Mouse (Mus musculus) cerebellum, adult 8-10 months (tissue): ENCODE data around the gene Gm42791.

Source experiments
- DNase-seq: peaks from one replicate; pipeline ENCODE4 v3.0.0; 2022

The Gm42791 gene

DNA sequence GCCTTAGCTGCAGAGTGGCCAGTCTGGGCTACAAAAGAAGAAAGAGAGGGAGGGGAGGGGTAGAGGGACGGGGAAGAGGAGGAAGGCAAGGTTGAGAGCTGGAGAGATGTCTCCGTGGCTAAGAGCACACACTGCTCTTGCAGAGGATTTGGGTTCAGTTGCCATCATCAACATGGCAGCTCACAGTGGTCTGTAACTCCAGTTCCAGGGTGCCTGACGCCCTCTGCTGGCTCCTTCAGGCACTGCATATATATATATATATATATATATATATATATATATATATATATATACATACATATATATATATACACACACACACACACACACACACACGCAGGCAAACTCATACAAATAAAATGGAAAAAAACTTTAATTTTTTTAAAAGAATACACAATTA lies 47.5 kb downstream of the Gm42791 start:
- no peak for DNase-seq

DNA sequence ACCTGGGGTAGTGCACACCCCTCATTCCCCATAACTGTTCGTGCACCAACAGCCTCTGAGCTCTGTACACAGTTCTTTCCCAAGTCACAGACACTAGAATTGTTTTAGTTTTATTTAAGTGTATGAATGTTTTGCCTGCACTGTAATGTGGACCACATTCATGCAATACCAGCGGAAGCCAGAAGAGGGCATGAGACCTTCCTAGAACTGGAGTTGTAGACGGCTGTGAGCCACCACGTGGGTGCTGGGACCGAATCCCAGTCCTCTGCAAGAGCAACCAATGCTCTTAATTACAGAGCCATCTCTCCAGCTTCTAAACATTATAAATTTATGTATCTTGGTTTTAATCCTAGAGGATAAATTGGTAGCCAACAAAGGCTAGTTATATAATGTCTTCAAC lies 48.2 kb downstream of the Gm42791 start:
- DNase-seq, result no peak

DNA sequence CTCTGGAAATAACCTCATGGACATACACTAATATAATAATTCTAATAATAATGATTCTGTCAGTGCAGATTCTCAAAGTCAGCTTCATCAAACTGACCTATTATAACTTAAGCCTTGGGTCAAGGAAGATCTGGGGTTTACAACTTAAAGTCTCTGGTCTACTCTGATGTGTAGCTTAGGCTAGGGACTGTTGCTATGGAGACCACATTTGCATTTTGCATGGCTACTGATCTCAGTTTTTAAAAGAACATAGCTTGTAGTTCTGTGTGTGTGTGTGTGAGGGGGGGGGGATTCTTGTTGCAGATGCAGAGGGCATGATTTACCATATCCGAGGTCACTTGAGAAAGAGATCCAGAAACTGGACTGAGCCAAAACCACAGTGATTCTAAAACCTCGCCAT lies 49.2 kb downstream of the Gm42791 start:
- no peak for DNase-seq

DNA sequence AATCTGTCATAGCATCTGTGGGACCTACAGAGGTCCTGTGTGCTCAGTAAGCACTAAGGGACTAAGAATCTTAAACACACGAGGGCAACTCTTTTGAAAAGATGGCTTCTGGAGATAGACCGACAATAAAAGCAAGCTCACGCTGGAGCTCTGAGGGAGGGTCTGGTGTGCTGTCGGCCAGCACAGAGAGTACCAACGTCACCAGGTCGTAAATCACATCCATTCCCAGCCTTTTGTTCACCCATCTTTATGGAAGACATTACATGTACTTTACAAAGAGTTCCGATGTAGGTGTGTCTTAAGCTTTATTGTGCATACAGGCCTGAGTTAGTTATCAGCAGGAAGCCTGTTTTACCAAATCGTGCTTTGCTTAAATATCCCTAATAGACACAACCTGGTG lies 50.9 kb downstream of the Gm42791 start:
- no peak for DNase-seq

DNA sequence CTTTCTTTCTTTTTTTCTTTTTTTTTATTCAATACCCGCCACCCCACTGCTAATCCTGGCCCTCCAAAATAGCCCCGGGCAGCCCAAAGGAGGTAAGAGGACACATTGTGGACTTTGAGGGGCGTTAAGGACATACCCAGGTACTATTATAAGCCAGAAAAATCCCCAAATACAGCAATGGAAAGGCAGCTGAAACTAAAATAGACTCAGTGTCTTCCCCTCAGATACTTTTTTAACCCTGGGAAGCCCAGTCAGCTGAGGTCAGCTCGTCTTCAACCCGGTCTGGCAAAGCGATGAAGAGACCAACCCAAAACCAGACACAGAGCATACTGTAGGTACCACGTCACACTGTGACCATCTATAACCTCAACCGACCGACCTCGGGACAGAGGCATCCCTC lies 51.5 kb downstream of the Gm42791 start:
- DNase-seq, result no peak

DNA sequence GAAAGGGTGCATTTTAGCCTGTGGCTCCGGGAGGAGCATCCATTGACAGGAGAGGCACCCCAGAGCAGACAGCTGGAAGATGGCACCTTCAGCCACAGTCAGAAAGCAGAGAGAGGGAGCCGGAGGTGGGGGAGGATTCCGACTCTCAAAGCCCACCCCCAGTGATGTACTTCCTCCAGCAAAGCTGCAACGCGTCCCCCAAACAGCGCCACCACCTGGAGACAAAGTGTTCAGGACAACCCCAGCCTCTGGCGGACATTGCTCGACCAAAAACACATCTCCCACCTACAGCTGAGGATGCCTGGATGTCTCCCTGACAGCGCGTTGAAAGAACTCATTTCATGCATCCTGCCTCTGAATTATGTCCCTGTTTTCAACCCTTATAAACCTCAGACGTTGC lies 52.0 kb downstream of the Gm42791 start:
- no peak for DNase-seq

DNA sequence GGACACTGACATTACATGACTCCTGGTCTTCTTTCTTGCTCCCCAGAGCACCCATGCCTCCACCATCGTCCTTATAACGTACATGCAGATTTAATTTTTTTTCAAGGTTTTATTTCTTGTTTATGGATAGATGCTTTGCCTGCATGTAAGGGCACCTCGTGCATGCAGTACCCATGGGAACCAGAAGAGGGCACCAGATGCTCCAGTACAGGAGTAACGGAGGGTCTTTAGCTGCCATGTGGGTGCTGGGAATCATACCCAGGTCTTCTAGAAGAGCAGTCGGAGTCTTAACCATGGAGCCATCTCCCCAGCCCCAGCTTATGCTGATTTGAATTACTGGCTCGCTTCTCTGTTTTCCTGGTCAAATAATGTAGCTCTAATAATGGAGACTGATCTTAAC lies 52.6 kb downstream of the Gm42791 start:
- DNase-seq, result no peak

DNA sequence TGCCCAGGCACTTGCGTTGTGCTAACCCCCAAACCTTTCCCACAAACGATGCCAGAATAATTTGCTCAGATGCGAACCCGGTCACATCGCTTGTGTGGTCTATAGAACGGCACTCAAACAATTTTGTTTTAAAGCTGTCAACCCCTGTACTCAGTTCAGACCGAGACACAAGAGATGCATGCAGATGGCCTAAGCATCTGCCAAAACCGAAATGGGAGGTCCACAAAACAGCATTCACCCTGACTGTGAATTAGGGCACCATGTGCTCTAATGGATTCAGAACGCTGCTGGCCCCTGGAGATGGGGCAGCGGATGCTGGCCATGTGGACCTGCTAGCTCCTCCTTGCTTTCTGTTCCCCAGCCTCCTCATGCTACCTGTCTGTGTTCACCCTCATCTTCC lies 53.1 kb downstream of the Gm42791 start:
- no peak for DNase-seq

DNA sequence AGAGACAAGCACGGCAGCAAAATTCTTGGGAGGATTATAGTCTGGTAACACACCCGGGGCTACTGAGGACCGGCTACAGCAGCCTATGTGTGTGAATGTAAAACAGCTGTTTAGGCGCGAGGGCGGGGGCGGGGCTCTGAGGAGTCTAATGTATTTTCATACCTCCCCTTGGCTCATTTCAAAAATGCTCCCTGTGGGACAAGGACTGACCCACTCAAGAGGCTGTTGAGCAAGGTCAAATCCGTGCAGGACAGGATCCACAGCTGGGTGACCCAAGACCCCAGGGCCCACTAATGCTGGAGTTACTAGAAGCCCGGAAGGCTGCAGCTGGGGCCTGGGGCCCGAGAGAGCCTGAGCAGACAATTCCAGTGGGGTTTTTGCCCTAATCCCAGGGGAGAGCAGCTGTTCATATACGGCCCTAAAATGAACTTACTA lies 55.0 kb downstream of the Gm42791 start:
- DNase-seq, result no peak

DNA sequence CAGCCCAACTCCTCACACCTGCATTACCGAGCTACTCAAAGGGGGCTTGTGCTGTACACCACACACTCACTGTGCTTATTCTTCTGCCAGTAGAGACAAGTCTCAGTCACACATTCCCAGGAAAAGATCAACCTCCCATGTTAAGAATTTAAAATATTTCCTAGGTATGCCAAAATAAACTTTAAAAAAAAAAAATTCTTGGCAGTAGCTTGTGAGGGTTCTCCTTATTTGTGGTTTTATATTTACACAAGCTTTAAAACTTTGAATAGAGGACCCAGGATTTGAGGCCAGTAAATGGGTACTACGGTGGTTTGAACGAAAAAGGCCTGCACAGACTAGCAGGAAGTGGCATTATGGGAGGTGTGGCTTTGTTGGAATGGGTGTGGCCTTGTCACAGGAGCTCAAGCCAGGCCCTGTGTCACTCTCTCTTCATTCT lies 58.4 kb downstream of the Gm42791 start:
- no peak for DNase-seq

DNA sequence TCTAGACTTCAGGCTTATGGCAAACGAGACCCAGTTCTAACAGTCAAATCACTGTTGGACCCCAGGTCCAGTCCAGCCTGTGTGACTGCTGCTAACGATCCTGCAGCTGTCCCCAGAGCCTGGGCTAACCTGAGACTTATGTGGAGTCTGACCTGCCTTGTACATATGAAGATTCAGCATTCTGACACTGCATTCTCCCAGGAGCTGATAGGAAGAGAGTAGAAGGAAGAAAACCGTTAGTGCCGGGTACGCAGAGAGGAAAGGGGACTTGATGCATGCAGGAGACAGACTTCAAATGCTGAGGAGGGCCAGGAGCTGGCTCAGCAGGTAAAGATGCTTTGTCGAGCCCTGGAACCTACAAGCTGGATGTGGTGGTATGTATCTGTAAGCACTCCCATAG lies 59.1 kb downstream of the Gm42791 start:
- no peak for DNase-seq

DNA sequence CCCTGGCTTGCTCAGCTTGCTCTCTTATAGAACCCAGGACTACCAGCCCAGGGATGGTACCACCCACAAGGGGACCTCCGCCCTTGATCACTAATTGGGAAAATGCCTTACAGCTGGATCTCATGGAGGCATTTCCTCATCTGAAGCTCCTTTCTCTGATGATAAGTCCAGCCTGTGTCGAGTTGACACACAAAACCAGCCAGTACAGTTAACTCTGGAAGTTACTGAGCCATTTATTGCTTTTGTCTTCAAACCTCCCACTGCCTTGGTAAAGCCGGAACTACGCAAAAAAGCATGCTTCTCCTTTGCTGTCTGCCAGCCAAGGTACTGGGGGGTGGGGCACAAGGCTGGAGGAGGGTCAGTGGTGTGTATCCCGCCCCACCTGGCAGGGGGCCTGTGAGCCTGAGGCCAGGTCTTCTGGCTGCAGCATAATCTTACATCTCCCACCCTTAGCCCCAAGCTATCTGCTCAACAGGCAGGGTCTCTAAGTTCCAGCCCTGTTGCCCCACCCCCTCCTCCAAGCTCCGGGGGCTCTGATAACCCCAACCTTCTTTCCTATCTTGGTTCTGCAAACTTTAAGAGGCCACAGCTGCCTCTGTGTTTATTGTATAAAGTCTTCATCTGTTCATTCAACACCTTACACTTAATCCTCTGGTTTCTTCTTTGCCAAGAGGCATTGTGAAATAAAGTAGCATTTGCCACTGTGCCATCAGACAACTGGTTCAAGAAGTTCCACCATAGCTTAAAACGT lies 59.7 kb downstream of the Gm42791 start:
- DNase-seq, result no peak

DNA sequence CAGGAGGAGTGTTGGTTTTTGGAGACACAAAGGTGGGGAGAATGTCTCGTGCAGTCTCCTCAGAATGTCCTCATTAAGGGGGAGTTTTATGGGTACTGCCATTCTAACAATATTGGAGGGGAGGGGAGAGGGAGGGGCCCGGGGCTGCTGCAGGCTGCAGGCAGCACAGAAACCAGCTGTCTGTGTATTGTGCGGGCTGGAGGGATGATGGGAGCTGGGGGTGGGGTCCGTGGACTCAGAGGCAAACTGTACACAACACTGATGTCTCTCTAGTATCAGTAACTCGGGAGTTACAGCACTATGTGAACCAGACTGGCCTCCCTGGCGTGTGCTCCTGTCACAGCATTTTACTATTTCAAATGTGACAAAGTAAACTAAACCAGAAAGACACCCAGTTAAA lies 60.5 kb downstream of the Gm42791 start:
- no peak for DNase-seq

DNA sequence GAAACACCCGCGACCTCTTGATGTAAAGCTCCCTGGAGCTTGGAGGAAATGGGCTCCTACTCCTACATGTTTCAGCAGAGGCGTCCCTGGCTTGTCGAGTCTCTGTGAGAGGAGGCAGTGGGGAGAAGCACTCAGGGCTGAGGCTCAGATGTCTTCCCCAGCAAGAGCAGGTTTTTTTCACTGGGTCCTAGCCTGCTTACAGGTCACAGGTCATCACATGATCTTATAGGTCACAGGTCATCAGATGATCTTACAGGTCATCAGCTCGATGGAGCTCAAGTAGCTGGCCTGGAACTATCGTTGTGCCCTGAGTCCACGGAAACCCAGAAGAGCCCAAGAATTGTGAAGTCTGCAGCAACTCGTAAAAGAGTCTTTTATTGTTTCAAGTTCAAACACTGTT lies 61.2 kb downstream of the Gm42791 start:
- no peak for DNase-seq

DNA sequence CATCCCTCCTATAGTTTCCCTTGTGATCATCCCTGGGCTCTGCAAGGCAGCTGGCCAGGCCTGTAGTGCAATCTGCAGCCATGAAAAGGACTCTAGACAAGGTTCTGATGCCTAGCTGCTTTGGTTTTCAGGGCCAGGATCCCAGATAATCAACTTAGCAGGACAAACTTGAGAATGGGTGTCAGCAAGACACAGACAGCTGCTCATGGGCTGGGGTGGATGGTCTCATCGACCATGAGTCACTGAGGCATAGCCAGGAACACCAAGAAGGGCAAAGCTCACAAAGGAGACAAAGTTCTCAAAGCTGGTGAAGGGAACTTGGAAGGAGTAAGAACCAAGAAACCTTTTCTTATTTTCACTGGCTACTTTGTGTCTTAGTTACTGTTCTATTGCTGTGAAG lies 63.6 kb downstream of the Gm42791 start:
- DNase-seq, result no peak

DNA sequence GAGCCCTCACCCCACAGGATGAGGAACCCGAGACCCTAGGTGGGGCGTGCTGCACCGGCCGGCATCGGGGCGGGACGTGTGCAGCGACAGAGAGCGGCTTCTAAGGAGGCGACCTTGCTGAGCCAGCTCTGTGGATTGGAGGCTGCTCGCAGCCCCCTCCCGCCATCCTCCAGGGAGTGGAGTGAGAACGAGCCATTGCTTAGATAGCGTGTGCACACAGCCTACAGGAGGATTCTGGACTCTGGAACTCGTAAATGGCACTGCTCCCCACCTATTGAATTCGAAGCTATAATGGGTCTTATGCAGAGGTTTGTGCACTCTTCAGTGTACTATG lies 65.9 kb downstream of the Gm42791 start, which contains the start of gene Katnal1:
Gene Katnal1, minus strand, starts transcription at position 205 of the 334 bp plus-strand sequence.
- no peak for DNase-seq

DNA sequence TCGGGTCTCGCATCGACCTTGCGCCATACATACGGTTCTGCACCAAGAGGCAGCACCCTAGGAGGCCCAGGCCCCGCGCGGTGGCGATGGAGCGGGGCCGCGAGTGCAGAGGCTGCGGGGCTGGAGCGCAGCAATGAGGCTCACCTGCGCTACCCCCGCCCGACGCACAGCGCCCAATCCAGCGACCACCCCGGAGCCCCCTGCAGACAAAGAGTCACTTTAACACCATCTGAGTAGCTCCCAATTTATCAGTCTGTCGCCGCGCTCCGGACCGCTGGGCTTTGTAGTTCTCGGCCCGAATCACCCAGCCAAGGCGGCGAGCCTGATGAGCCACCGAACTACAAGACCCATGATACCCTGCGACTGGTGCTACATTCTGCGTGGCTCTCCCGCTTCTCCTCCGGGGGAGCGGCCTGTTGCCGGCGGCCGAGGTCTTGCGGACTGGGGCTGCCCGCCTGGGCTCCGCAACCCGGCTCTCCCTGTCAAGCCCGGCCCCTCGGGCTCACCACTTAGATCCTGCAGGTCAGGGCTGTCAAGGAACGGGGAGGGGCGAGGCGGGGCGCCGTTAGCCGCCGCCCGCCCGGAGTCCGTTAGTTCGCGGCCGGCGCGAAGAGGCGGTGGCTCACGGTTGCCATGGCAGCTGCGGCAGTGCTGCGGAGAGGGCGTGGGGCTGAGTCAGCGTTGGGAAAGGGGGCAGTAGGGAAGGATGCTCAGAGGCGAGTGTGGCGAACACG lies 66.4 kb downstream of the Gm42791 start:
- peak; percentile 93 for DNase-seq

DNA sequence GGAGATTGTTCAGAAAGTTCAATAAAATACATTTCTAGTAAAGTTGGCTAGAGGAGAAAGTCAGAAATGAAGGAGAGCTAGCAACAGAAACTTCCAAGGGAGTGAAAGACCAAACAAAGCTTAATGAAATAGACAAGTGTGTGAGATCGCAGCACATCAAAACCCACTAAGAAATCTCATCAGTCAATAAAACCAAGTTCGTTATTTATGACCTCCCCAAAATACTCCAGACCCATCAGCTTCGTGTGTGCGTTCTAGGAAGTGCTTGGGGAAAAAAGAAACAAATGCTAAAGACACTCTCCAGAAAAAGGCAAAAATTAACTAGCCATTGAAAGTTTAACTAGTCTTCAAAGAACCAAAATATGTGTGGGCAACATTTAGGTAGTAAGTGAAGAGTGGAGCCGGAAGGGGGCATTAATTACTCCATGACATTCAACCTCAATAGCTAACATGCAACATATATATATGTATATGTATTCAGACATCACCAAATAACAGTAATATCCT lies 67.2 kb downstream of the Gm42791 start:
- DNase-seq, result no peak

DNA sequence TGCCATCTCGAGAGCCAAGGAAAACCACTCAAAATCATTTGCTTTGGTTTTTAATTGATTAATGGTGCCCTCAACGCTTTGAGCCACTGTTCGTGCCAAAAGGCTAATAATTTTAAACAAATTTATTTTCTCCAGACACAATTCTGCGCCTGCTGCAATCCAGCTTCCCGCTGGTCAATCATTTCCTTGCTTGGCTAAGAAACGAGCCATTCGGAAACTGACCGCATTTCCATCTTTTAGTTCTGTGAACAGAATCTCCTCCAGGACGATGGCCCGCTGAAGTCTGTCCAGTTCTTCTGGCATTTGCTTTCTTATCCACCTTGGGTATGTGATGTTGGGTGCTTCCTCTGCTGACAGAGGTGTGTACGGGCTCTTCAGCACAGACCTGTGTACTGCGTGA lies 70.4 kb downstream of the Gm42791 start:
- DNase-seq, result no peak

DNA sequence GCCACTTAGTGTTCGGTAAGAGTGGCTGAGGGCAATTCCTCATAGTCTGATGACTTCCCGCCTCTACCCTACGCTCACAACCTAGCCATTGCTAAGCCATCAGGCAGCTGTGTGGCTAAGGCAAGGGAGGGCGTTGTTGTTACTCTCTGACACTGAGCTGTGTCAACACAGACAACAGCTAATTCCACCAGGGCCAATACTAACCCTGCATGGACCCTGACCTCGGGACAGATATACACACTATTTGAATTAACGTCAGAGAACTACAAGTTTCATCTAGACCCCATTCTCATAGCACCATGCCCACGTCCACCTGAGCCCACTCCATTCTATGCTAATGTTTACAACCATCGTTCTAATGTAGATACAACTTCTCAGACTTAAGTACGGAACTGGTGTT lies 70.9 kb downstream of the Gm42791 start:
- no peak for DNase-seq

DNA sequence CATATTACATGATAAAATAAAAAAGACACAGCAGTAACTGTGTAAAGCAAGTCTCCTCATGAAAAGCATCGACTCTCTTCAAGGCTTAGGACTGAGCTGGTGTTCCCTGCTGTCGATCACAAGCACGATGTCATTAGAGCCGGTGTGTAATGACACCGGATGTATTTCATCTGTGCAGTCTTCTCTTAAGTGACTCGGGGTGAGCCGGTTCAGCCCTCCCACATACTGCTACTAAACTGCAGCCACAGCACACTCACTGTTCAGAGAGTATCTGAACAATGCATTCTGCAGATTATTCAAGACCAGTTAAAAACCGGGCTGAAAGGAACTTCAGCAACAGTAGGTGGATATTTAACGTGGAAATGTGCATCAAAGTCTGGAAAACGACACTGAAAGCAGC lies 71.5 kb downstream of the Gm42791 start:
- DNase-seq, result no peak

DNA sequence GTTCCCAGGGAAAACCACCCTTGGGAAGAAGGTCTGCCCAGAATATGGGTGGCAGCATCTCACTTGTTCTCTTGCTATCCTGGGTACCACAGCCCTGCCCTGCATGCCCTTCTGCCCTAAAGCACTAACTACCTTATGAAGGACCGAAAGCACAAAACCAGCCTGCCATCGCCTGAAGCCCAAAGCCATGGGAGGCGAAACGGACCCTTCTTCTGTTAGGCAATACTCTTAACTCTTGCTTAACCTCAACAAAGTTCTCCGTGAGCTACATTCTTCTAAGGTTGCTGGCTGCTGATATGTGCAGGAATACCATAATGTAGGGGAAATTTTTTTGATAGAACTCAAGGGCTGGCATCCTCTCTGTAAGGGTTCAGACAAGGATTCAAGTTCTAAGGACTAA lies 72.2 kb downstream of the Gm42791 start:
- DNase-seq, result no peak

DNA sequence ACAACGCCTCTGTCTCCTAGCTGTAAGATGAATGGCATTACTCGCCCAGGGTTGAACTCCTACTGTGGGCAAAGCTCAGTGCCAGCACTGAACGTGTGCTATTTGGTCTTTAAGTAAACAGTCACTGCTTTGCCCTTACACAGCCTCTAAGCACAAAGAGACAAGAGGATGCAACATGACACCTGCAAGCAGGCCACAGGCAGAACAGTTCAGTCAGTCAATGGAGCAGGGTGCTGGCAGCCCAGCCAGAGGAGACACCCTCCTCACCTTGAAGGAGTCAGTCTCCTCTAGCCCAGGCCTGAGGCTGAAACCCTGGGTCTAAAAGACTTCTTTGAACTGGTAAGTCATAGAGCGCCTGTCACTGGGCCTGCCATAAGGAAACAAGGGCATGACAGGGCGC lies 76.9 kb downstream of the Gm42791 start:
- DNase-seq, result no peak

DNA sequence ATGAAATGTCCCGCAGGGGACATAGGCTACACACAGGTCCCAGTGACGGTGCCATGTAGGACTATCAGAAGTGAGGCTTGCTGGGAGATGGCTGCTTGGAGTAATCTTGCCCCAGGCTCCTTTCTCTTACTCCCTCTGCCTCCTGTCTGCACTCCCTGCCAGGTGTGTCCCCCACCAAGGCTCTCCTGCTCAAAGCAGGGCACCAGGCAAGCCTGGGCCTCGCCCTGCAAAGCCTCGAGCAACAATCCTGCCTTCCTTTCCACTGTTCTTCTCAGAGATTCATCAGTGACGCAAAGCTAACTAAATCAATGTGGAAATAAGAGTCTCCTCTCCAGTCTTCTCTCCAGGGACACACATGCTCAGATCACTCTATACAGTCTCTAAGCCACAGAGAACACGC lies 78.2 kb downstream of the Gm42791 start:
- DNase-seq, result no peak

DNA sequence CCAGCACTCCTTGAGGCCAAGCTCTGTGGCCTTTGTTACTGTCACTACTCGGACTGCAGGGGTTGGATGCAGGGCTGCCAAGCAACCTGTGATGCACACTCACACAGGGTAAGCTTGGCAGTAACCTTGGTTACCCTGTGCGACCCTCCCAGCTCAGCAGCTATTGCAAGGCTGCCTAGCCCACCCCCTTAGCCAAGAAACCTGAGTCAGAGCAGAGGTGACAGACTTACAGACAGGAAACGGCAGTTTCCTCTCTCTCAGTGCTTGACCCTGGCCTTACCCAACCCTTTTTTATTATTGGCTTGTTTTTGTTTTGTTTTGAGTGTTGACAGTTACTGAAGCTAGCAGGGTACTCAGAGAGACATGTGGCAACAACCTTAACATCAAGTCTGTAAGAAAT lies 82.7 kb downstream of the Gm42791 start:
- DNase-seq, result no peak
